Mouse (Mus musculus): Measurements from ENCODE around the gene Irs3.
"Not testable (repeated sequence)": the region's sequence is repeated elsewhere in the genome, so short reads cannot be mapped to it uniquely, and the experiment has no call there.

Irs3 gene

DNA sequence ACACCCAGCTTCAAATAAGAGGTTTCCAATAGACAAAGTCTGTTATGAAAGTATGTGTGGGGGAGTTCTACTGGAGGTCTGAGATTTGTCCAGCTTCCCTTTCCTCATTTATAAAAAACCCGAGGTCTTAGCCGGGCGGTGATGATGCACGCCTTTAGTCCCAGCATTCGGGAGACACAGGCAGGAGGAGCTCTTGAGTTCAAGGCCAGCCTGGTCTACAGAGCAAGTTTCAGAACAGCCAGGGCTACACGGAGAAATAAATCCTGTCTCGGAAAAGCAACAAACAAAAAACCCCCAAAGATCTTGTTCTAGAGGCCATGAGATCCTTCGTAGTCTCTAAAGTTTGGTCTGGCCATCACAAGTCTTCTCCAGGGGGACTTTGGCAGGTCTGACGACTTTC lies 17.5 kb downstream of the Irs3 start:
- no peak for DNase-seq (ENCODE audit: low read depth, low spot score)

GRCm38 (mm10) chr5:137623937-137624530 lies 21.5 kb downstream of the Irs3 start:
- no peak for DNase-seq (ENCODE audit: low read depth, low spot score)

DNA sequence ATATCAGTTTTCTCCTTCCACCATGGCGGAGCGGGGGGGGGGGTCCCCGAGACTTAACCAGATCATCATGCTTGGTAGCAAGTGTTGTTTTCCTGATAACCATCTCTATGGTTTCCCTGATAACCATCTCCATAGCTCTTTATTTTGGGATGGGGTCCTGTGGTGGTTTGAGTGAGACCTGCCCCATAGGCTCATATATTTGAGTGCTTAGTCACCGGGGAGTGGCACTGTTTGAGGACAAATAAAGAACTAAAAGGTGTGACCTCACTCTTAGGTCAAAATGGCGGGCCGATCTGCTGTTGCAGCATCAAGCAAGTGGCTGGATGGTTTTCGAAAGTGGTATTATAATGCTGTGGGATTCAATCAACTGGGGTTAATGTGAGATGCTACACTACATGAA lies 30.2 kb downstream of the Irs3 start:
- DNase-seq (ENCODE audit: low read depth, low spot score) = no peak

- not testable (repeated sequence) for DNase-seq (ENCODE audit: low read depth, low spot score)
Observed at GRCm38 (mm10) chr5:137614921-137615320, 30.6 kb downstream of the Irs3 start.

- DNase-seq (ENCODE audit: low read depth, low spot score) = no peak
Observed at GRCm38 (mm10) chr5:137613550-137613949, 32.0 kb downstream of the Irs3 start, which contains the start of gene Pcolce. TSS of gene Pcolce (minus strand) at chr5:137613784.

DNA sequence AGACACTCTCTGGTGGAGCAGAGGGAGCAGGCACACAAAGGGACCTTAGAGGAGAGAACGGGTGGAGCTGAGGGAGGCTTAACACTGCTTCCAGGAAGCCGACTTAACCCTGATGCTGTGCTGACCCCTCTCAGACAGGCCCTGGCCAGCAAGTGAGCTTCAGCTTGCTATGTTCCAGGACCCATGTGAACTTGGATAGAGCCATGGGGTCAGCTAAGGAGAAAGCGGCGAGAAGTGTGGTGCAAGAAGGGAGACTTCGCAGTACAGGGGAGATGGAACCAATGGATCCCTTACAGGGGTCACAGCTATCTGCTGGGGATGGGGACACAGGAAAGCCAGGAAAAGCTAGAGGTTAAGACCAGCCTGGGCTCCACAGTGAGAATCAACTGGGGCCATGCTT lies 32.4 kb downstream of the Irs3 start:
- DNase-seq (ENCODE audit: low read depth, low spot score) = no peak

GRCm38 (mm10) chr5:137611245-137611602 lies 34.3 kb downstream of the Irs3 start:
- no peak for DNase-seq (ENCODE audit: low read depth, low spot score)

DNA sequence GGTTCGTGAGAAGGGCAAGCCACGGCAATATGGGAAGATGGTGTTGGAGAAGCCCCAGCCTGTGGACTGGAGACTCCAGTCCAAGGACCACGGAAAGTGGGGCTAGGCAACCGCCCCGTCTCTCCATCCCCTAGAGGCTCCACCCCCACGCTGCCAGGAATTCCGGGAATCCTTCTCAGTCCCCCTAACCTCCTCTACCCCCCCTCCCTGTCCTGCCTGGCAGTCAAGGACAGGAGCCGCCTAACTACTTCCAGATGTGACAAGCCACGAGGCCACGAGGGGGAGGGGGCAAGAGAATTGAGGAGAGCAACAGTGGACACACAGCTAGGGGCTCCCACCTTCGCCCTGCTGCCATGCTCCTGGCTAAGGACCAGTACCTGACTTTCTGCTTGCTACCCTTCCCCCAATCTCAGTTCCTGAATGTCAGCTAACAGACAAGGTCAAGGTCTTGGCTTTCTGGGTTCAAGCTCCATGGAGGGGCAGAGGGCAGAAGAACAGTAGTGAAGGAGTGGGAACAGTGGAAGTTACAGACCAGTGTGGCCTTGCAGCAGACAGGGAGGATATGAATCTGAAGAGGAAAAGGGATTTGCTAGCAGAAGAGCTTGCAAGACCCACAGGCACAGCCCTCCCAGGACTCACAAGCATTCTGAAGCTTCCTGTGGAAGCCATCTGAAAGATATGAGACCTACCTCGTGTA lies 34.8 kb downstream of the Irs3 start:
- no peak for DNase-seq (ENCODE audit: low read depth, low spot score)

- DNase-seq (ENCODE audit: low read depth, low spot score) = no peak
Observed at GRCm38 (mm10) chr5:137610056-137610455, 35.5 kb downstream of the Irs3 start.

DNA sequence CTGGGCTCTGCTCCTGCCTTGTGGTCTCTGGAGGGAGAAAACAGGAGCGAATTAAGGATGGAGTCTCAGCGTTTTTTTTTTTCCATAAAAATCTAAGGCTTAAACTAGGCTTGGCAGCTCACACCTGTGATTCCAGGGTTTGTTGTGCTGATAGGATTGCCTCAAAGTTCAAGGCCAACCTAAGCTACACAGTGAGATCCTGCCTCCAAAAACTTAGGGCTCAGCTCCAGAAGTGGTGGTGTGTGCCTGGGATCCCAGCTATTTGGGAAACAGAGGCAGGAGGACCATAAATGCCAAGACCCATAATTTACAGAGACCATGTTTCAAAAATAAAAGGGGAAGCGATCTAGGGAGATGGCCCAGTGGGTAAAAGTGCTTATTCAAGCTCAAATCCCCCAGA lies 36.2 kb downstream of the Irs3 start:
- no peak for DNase-seq (ENCODE audit: low read depth, low spot score)

- no peak for DNase-seq (ENCODE audit: low read depth, low spot score)
Observed at GRCm38 (mm10) chr5:137608654-137609190, 36.8 kb downstream of the Irs3 start.

GRCm38 (mm10) chr5:137607860-137608653 lies 37.5 kb downstream of the Irs3 start:
- no peak for DNase-seq (ENCODE audit: low read depth, low spot score)

DNA sequence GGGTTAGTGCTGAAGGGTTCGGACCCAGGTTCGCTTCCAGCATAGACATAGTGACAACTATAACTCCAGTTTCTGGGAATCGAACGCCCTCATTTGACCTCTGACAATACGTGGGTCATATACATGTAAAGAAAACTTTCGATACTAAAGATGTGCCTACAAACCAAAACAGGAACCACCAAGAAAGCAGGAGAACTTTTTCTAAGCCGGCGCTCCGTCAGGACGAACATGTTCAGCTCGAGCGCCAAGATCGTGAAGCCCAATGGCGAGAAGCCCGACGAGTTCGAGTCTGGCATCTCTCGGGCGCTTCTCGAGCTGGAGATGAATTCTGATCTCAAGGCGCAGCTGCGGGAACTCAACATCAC lies 44.2 kb downstream of the Irs3 start:
- DNase-seq (ENCODE audit: low read depth, low spot score) = no peak

GRCm38 (mm10) chr5:137600619-137601364 lies 44.7 kb downstream of the Irs3 start, which contains the start of gene Mospd3:
TSS of gene Mospd3 (minus strand) at chr5:137601058.
- DNase-seq (ENCODE audit: low read depth, low spot score) = peak; percentile 93

- no peak for DNase-seq (ENCODE audit: low read depth, low spot score)
Observed at GRCm38 (mm10) chr5:137600281-137600618, 45.3 kb downstream of the Irs3 start.

GRCm38 (mm10) chr5:137599600-137599999 lies 45.9 kb downstream of the Irs3 start:
- DNase-seq (ENCODE audit: low read depth, low spot score) = no peak

DNA sequence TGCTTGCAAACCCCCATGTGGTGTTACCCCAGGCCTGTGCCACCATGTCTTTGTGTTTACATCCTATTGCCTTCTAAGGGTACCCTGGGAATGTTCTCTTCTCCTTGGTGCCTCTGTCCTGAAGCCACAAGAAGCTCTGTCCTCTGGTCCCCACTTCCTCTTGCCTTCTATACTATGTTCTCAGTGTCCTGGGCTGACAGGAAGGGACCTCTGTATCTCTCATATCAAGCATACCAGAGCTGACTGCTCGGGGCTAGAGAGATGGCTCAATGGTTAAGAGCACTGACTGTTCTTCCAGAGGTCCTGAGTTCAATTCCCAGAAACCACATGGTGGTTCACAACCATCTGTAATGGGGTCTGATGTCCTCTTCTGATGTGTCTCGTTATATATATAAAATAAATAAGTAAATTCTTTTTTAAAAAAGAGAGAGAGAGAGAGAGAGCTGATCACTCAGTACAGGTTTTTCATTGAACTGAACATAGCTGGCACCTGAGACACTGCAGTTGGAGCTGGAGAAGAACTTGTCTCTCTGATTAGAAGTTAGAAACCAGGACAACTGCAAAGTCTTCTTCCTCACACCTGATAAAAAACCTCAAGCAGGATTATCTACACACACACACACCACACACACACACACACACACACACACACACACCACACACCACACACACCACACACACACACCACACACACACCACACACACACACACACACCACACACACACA lies 47.3 kb downstream of the Irs3 start:
- DNase-seq (ENCODE audit: low read depth, low spot score) = no peak

DNA sequence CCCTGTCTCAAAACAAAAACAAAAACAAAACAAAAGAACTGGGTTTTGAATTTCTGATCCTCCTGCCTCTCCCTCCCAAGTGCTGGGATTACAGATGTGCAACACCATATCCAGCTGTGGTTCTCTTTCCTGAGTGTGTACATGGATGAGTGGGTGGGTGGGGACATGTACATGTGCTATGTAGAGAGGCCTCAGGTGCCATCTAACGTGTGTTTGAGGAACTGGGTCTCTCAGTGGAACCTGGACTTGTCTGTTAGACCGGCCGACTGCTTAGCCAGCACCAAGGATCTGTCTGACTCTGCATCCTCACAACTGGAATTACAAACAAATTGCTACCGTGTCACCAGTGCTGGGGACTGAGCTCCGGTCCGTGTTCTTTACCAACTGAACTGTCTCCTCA lies 47.9 kb downstream of the Irs3 start:
- DNase-seq (ENCODE audit: low read depth, low spot score) = no peak

DNA sequence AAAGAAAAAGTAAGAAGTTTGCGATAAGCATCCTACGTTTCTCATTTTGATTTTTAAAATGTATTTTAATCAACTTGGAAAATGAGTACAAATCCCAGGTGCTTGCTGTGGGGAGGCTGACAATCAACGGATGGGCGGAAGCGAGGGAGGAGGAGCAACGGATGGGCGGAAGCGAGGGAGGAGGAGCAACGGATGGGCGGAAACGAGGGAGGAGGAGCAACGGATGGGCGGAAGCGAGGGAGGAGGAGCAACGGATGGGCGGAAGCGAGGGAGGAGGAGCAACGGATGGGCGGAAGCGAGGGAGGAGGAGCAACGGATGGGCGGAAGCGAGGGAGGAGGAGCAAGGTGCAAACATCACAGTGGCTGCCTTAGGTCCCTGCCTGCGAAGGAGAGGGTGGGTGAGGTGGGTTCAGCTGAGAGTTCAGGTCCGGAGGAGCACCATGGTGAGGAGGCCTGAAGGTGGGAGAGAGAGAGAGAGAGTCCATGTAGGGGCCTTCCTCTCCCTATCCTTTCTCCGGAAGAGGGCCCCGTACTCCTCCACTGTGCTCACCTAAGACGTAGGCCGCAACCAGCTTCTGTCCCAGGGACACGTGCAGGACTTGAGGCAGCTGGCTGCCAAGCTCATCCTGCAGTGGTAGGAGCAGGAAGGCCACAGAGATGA lies 48.8 kb downstream of the Irs3 start:
- DNase-seq (ENCODE audit: low read depth, low spot score) = no peak

- no peak for DNase-seq (ENCODE audit: low read depth, low spot score)
Observed at GRCm38 (mm10) chr5:137595921-137596320, 49.6 kb downstream of the Irs3 start.

Measured in retina, postnatal 7 days (tissue).